Mouse (Mus musculus) liver, postnatal 0 days (tissue): Measurements from ENCODE around the gene Mrpl2.

Experiments used
- CTCF ChIP-seq: sonication (generic); IDR thresholded peaks from 2 replicates; pipeline ENCODE4 v1.5.1; 2016; ENCODE audit warnings: antibody characterized with exemption, low read depth
- EP300 ChIP-seq: IDR thresholded peaks from 2 replicates; pipeline ENCODE4 v1.6.1; 2016; ENCODE audit warnings: antibody characterized with exemption, low read depth, mild to moderate bottlenecking

DNA sequence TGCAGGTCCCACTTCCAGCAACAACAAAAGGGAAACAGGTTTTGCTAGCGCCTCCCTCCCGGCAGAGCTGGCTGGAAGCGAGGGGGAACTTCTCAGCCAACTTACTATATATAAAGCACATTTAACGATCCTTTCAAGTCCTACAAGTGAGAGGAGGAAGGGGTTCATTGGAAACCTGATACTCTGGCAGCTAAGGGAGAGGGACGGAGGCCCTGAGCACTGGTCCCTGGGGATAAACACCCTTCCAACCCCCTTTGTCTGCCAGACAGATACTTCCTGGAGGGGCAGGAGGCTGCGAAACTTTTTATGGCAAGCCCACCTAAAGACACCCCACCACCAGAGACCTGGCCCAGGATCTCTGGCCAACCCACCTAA, 27.6 kb upstream of the Mrpl2 start:
- TF ChIP-seq CTCF (no peak), EP300 (no peak)
